Mouse (Mus musculus): ENCODE measurements at regions not wholly inside any gene's neighbourhood (a gene's known extent, or its start where the extent isn't known, plus 50 kb on each side); places are given as distances from the start of the nearest gene placed in this dataset.
"Not testable (repeated sequence)": the region's sequence is repeated elsewhere in the genome, so short reads cannot be mapped to it uniquely, and the experiment has no call there.

- H3K4me2 ChIP-seq; H3K9ac ChIP-seq; H3K27me3 ChIP-seq (ENCODE audit: insufficient read depth, low read length); H3K27ac ChIP-seq (ENCODE audit: low read depth); H3K9me3 ChIP-seq (ENCODE audit: low read depth, low read length); H3K36me3 ChIP-seq (ENCODE audit: insufficient read depth); H3K4me1 ChIP-seq (ENCODE audit: insufficient read depth); DNase-seq; H3K4me3 ChIP-seq (ENCODE audit: low read depth, low read length): not testable (repeated sequence)
- ATAC-seq (ENCODE audit: insufficient read depth) = peak; percentile 79
- WGBS = no CpG with 5 or more reads among the region's 5 CpGs
Measured at GRCm38 (mm10) chr17:6371846-6372245, 54.5 kb upstream of the Dynlt1a start.

DNA sequence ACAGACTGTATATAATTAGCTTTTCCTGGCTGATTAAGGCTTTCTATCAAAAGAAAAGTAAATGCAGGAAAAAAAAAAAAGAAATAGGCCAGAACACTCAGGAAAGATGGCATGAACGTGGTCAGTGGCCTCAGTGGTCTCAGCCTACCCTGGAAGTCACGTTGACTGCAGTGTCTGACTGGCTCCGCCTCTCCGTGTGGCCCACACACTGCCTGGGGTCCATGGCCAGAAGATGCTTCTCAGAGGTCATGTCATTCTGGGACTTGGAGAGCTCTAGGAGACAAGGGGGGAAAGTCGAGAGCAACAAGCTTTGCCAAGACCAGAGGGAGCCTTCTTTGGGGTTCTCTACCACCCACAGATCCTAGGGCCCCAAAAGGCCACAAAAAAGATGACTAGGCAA is 51.5 kb upstream of the Dynlt1b start:
- not testable (repeated sequence) for H3K4me3 ChIP-seq (ENCODE audit: low read depth, low read length); H3K9ac ChIP-seq; H3K4me2 ChIP-seq; DNase-seq; H3K9me3 ChIP-seq (ENCODE audit: low read depth, low read length); H3K27ac ChIP-seq (ENCODE audit: low read depth); H3K4me1 ChIP-seq (ENCODE audit: insufficient read depth); ATAC-seq (ENCODE audit: insufficient read depth); H3K27me3 ChIP-seq (ENCODE audit: insufficient read depth, low read length); H3K36me3 ChIP-seq (ENCODE audit: insufficient read depth)
- WGBS = 80% methylated on average over 4 of the region's 5 CpGs
